Comparison of ENCODE assay signal across 20 mouse cellular contexts in genomic region chr7:93285748-93286147, GRCm38 (mm10).
DNase-seq lines count a peak whose midpoint lies in the region; ATAC-seq and TF ChIP-seq lines count a peak whose summit lies in the region.
"Had no signal": no experiment of that assay in that cellular context is flagged by ENCODE, and none has a peak within 500 bp of the region (broad histone marks: within the 10 kb centered on the region; RNA-seq: fewer than 3 reads in every experiment).

No protein-coding gene starts in this region.

- no peak for TF ChIP-seq POLR2A in brain, embryonic 14.5 days (IDR thresholded peaks at IDR 0.05; ENCODE audit: borderline replicate concordance, extremely low read depth, insufficient read depth, insufficient read length, poor library complexity, severe bottlenecking)

- no peak for DNase-seq in forebrain, embryonic 10.5 days (ENCODE audit: extremely low spot score, low spot score)
- DNase-seq in hindbrain, embryonic 14.5 days (ENCODE audit: low spot score), result no peak
- no peak for DNase-seq in hindbrain, postnatal 0 days (ENCODE audit: low spot score)
- DNase-seq in brain, embryonic 14.5 days (ENCODE audit: low read depth), result peak; percentile 46
- no peak for DNase-seq in midbrain, embryonic 11.5 days (ENCODE audit: low spot score, missing footprints)
- no peak for DNase-seq in lung, adult 18-20 months
- DNase-seq: adrenal gland, adult 2 months; adrenal gland, postnatal 10 days; adrenal gland, postnatal 25 days; cerebellum, adult 11-12 months; cerebellum, adult 2 months; cerebellum, adult 9-10 months; cerebellum, postnatal 14 days; cerebellum, postnatal 36 days; embryo, embryonic 11 days had no signal

- H3K9me3 ChIP-seq in forebrain, embryonic 13.5 days (replicated peaks), result no peaks in the 10 kb centered on the region
- H3K9me3 ChIP-seq in forebrain, embryonic 10.5 days, result no peaks in the 10 kb centered on the region
- no peaks in the 10 kb centered on the region for H3K9me3 ChIP-seq in hindbrain, embryonic 14.5 days (ENCODE audit: control insufficient read depth, low read length)
- H3K9me3 ChIP-seq in hindbrain, postnatal 0 days (ENCODE audit: low read length), result no peaks in the 10 kb centered on the region
- no peaks in the 10 kb centered on the region for H3K9me3 ChIP-seq in forebrain, embryonic 15.5 days
- H3K9me3 ChIP-seq in midbrain, embryonic 11.5 days (ENCODE audit: control insufficient read depth, low read length), result no peaks in the 10 kb centered on the region
- H3K9me3 ChIP-seq: embryonic facial prominence, embryonic 13.5 days; embryonic facial prominence, embryonic 15.5 days had no signal

- H3K27ac ChIP-seq in forebrain, embryonic 13.5 days, result no peak overlapping the region
- H3K27ac ChIP-seq in forebrain, embryonic 10.5 days, result no peak overlapping the region
- H3K27ac ChIP-seq in hindbrain, embryonic 14.5 days, result no peak overlapping the region
- no peak overlapping the region for H3K27ac ChIP-seq in hindbrain, postnatal 0 days
- no peak overlapping the region for H3K27ac ChIP-seq in forebrain, embryonic 15.5 days (replicated peaks)
- no peak overlapping the region for H3K27ac ChIP-seq in midbrain, embryonic 11.5 days (ENCODE audit: low read depth, low read length)
- H3K27ac ChIP-seq: embryonic facial prominence, embryonic 13.5 days; embryonic facial prominence, embryonic 15.5 days had no signal

- TF ChIP-seq CTCF in hindbrain, postnatal 0 days (IDR thresholded peaks at IDR 0.05; ENCODE audit: low read depth), result no peak
- TF ChIP-seq CTCF in brain, embryonic 14.5 days (IDR thresholded peaks at IDR 0.05; ENCODE audit: borderline replicate concordance, extremely low read depth, insufficient read depth, insufficient read length), result no peak

- no peaks in the 10 kb centered on the region for H3K36me3 ChIP-seq in forebrain, embryonic 13.5 days (ENCODE audit: poor library complexity, severe bottlenecking)
- no peaks in the 10 kb centered on the region for H3K36me3 ChIP-seq in forebrain, embryonic 10.5 days (replicated peaks)
- no peaks in the 10 kb centered on the region for H3K36me3 ChIP-seq in hindbrain, embryonic 14.5 days (replicated peaks; ENCODE audit: control insufficient read depth, insufficient read depth)
- no peaks in the 10 kb centered on the region for H3K36me3 ChIP-seq in hindbrain, postnatal 0 days (ENCODE audit: insufficient read depth, low read length)
- no peaks in the 10 kb centered on the region for H3K36me3 ChIP-seq in forebrain, embryonic 15.5 days
- H3K36me3 ChIP-seq in midbrain, embryonic 11.5 days (ENCODE audit: control insufficient read depth, insufficient read depth, low read length), result no peaks in the 10 kb centered on the region
- H3K36me3 ChIP-seq: embryonic facial prominence, embryonic 13.5 days; embryonic facial prominence, embryonic 15.5 days had no signal

- no peak overlapping the region for H3K4me3 ChIP-seq in forebrain, embryonic 13.5 days
- H3K4me3 ChIP-seq in forebrain, embryonic 10.5 days, result no peak overlapping the region
- H3K4me3 ChIP-seq in hindbrain, embryonic 14.5 days (replicated peaks; ENCODE audit: low read length), result no peak overlapping the region
- H3K4me3 ChIP-seq in hindbrain, postnatal 0 days (ENCODE audit: low read length), result no peak overlapping the region
- H3K4me3 ChIP-seq in forebrain, embryonic 15.5 days, result no peak overlapping the region
- no peak overlapping the region for H3K4me3 ChIP-seq in midbrain, embryonic 11.5 days (ENCODE audit: low read depth, low read length)
- H3K4me3 ChIP-seq: embryonic facial prominence, embryonic 13.5 days; embryonic facial prominence, embryonic 15.5 days; erythroblast, embryonic 14.5 days had no signal

- no peaks in the 10 kb centered on the region for H3K4me1 ChIP-seq in forebrain, embryonic 13.5 days
- no peaks in the 10 kb centered on the region for H3K4me1 ChIP-seq in forebrain, embryonic 10.5 days
- no peaks in the 10 kb centered on the region for H3K4me1 ChIP-seq in hindbrain, embryonic 14.5 days (replicated peaks; ENCODE audit: control insufficient read depth, insufficient read depth, low read length)
- no peaks in the 10 kb centered on the region for H3K4me1 ChIP-seq in hindbrain, postnatal 0 days (ENCODE audit: insufficient read depth, low read length)
- H3K4me1 ChIP-seq in forebrain, embryonic 15.5 days, result no peaks in the 10 kb centered on the region
- H3K4me1 ChIP-seq in midbrain, embryonic 11.5 days (ENCODE audit: control insufficient read depth, insufficient read depth, low read length), result no peaks in the 10 kb centered on the region
- H3K4me1 ChIP-seq: embryonic facial prominence, embryonic 13.5 days; embryonic facial prominence, embryonic 15.5 days had no signal

- H3K4me2 ChIP-seq in forebrain, embryonic 13.5 days, result no peak overlapping the region
- no peak overlapping the region for H3K4me2 ChIP-seq in hindbrain, embryonic 14.5 days (replicated peaks)
- no peak overlapping the region for H3K4me2 ChIP-seq in hindbrain, postnatal 0 days (ENCODE audit: low read depth, low read length)
- no peak overlapping the region for H3K4me2 ChIP-seq in forebrain, embryonic 15.5 days (replicated peaks)
- no peak overlapping the region for H3K4me2 ChIP-seq in midbrain, embryonic 11.5 days
- H3K4me2 ChIP-seq: embryonic facial prominence, embryonic 13.5 days; embryonic facial prominence, embryonic 15.5 days had no signal

- peak; percentile 21; the same call in 1 of the 2 replicates for ATAC-seq in forebrain, embryonic 13.5 days
- 0 out of 2 replicates have a peak, but pooled peaks have one; percentile 14 for ATAC-seq in hindbrain, embryonic 14.5 days (ENCODE audit: low FRiP score)
- no peak for ATAC-seq in hindbrain, postnatal 0 days
- ATAC-seq in forebrain, embryonic 15.5 days (replicated peaks), result peak; percentile 67
- no peak for ATAC-seq in midbrain, embryonic 11.5 days (ENCODE audit: low FRiP score)

- WGBS in forebrain, embryonic 13.5 days, result 70% methylated on average over 3 of the region's 3 CpGs
- 90% methylated on average over 3 of the region's 3 CpGs for WGBS in forebrain, embryonic 10.5 days
- WGBS in hindbrain, embryonic 14.5 days, result 76% methylated on average over 3 of the region's 3 CpGs
- 62% methylated on average over 3 of the region's 3 CpGs for WGBS in hindbrain, postnatal 0 days
- 40% methylated on average over 3 of the region's 3 CpGs for WGBS in forebrain, embryonic 15.5 days
- 81% methylated on average over 3 of the region's 3 CpGs for WGBS in midbrain, embryonic 11.5 days

- H3K27me3 ChIP-seq in forebrain, embryonic 13.5 days, result no peaks in the 10 kb centered on the region
- H3K27me3 ChIP-seq in forebrain, embryonic 10.5 days (ENCODE audit: poor library complexity, severe bottlenecking), result no peaks in the 10 kb centered on the region
- H3K27me3 ChIP-seq in hindbrain, embryonic 14.5 days (ENCODE audit: control insufficient read depth, insufficient read depth, low read length), result no peaks in the 10 kb centered on the region
- no peaks in the 10 kb centered on the region for H3K27me3 ChIP-seq in hindbrain, postnatal 0 days (ENCODE audit: insufficient read depth, low read length)
- no peaks in the 10 kb centered on the region for H3K27me3 ChIP-seq in forebrain, embryonic 15.5 days
- H3K27me3 ChIP-seq in midbrain, embryonic 11.5 days (ENCODE audit: control insufficient read depth, insufficient read depth, low read length), result no peaks in the 10 kb centered on the region
- H3K27me3 ChIP-seq: embryonic facial prominence, embryonic 13.5 days; embryonic facial prominence, embryonic 15.5 days had no signal

- H3K9ac ChIP-seq in forebrain, embryonic 13.5 days, result no peak overlapping the region
- H3K9ac ChIP-seq in hindbrain, embryonic 14.5 days, result no peak overlapping the region
- no peak overlapping the region for H3K9ac ChIP-seq in hindbrain, postnatal 0 days (replicated peaks; ENCODE audit: low read length)
- H3K9ac ChIP-seq in forebrain, embryonic 15.5 days (replicated peaks), result no peak overlapping the region
- no peak overlapping the region for H3K9ac ChIP-seq in midbrain, embryonic 11.5 days (ENCODE audit: low read length)
- H3K9ac ChIP-seq: embryonic facial prominence, embryonic 13.5 days; embryonic facial prominence, embryonic 15.5 days had no signal

Comparison
In these comparisons a context has a peak if more than half of its experiments do, and no peak if none do; other contexts are left out.
1. ATAC-seq: peak in forebrain, embryonic 13.5 days (single experiment), hindbrain, embryonic 14.5 days (single experiment) and forebrain, embryonic 15.5 days (single experiment); none in hindbrain, postnatal 0 days (single experiment) and midbrain, embryonic 11.5 days (single experiment).